Mouse (Mus musculus) neural tube, embryonic 15.5 days (tissue): ENCODE measurements at regions not wholly inside any gene's neighbourhood (a gene's known extent, or its start where the extent isn't known, plus 50 kb on each side); places are given as distances from the start of the nearest gene placed in this dataset.
A peak's percentile ranks its signal among the peaks of the same experiment; 100 is the strongest.

Experiments used
- ATAC-seq: fragments of 200-750 bp; cut with Nextera tagmentation; 2 replicates; pipeline ENCODE4 v1.8.0; 2017; ENCODE audit warnings: mild to moderate bottlenecking, moderate TSS enrichment, moderate library complexity; ENCODE audit not compliant: low FRiP score
- H3K27ac ChIP-seq: fragments of 300-500 bp; sonication (generic); replicated peaks from 2 replicates; pipeline ENCODE4 v1.5.1; 2015; ENCODE audit warnings: mild to moderate bottlenecking, inconsistent platforms
- H3K27me3 ChIP-seq: fragments of 300-500 bp; sonication (generic); replicated peaks from 2 replicates; pipeline ENCODE4 v1.6.1; 2015; ENCODE audit warnings: inconsistent platforms
- H3K36me3 ChIP-seq: fragments of 300-500 bp; sonication (generic); 2 replicates; pipeline ENCODE4 v1.6.1; 2015; ENCODE audit warnings: inconsistent platforms
- H3K4me1 ChIP-seq: fragments of 300-500 bp; sonication (generic); 2 replicates; pipeline ENCODE4 v1.6.1; 2015; ENCODE audit warnings: inconsistent platforms
- H3K4me2 ChIP-seq: fragments of 300-500 bp; sonication (generic); 2 replicates; pipeline ENCODE4 v1.6.1; 2015; ENCODE audit warnings: inconsistent platforms, mild to moderate bottlenecking, moderate library complexity
- H3K4me3 ChIP-seq: fragments of 300-500 bp; sonication (generic); replicated peaks from 2 replicates; pipeline ENCODE4 v1.5.1; 2015; ENCODE audit warnings: mild to moderate bottlenecking, inconsistent platforms
- H3K9ac ChIP-seq: fragments of 300-500 bp; sonication (generic); replicated peaks from 2 replicates; pipeline ENCODE4 v1.6.1; 2015; ENCODE audit warnings: mild to moderate bottlenecking, inconsistent platforms
- H3K9me3 ChIP-seq: fragments of 300-500 bp; sonication (generic); replicated peaks from 2 replicates; pipeline ENCODE4 v1.6.1; 2016; ENCODE audit warnings: inconsistent platforms
- WGBS: fragments of 180-500 bp; shearing (Covaris S2); methylation state at CpG from one replicate; pipeline ENCODE4 v1.1.7; 2015; ENCODE audit warnings: mixed read lengths; 5-methylcytosine and 5-hydroxymethylcytosine counted together

GRCm38 (mm10) chr2:148300879-148301278 is 94.3 kb upstream of the Sstr4 start:
- ATAC-seq: no peak
- 72% methylated on average over 2 of the region's 2 CpGs for WGBS
- Histone ChIP-seq H3K4me3 (no peak overlapping the region), H3K36me3 (no peaks in the 10 kb centered on the region), H3K27ac (no peak overlapping the region), H3K9me3 (no peaks in the 10 kb centered on the region), H3K4me2 (no peak overlapping the region), H3K27me3 (no peaks in the 10 kb centered on the region), H3K4me1 (no peaks in the 10 kb centered on the region), H3K9ac (no peak overlapping the region)

- Histone ChIP-seq H3K36me3 (no peaks in the 10 kb centered on the region), H3K9ac (no peak overlapping the region), H3K27ac (no peak overlapping the region), H3K4me3 (no peak overlapping the region), H3K9me3 (no peaks in the 10 kb centered on the region), H3K4me2 (no peak overlapping the region), H3K4me1 (no peaks in the 10 kb centered on the region), H3K27me3 (no peaks in the 10 kb centered on the region)
- ATAC-seq: no peak
- 87% methylated on average over 2 of the region's 2 CpGs for WGBS
These were observed 82.9 kb upstream of the Sstr4 start for GRCm38 (mm10) chr2:148312255-148312654.

DNA sequence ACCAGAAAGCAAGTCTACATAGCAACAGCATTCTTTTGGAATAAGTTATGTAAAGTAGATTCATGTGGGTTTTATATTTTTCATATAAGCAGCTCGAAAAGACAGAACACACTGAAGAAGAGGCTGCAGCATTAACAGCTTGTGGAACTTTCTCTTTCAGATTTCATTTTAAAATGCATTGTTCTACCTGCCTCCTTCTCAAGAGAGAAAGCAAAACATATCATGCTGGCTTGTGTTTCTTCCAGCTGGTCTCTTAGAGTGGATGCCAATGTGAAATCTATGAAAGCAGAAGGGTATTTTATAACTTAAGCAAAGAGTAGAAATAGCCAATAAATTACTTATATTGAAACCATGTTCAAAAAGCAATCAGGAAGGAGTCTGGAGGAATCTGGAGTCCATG is 74.2 kb upstream of the Sstr4 start:
- H3K4me1 ChIP-seq: no peaks in the 10 kb centered on the region
- 85% methylated on average over 1 of the region's 1 CpGs for WGBS
- no peaks in the 10 kb centered on the region for H3K36me3 ChIP-seq
- H3K4me3 ChIP-seq: no peak overlapping the region
- H3K9ac ChIP-seq: no peak overlapping the region
- H3K4me2 ChIP-seq: no peak overlapping the region
- no peaks in the 10 kb centered on the region for H3K9me3 ChIP-seq
- H3K27ac ChIP-seq: no peak overlapping the region
- no peak for ATAC-seq
- no peaks in the 10 kb centered on the region for H3K27me3 ChIP-seq

DNA sequence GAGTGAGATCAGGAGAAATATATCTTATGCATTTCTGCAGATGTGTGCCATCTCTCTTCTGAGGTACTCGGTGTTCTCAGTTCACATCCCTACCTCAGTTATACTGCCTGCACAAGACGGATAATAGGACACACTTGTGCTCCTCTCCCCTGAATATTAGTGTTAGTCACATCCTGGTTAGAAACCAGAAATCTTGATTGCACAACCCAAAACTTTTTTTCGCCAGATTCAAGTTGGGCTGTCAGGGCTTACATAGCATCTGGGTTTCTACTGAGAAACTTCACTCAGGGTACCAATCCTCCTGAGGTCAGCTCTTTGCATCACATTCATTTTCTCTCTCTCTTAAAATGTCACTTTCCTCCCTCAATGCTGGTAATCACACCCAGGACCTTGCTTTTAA is 69.8 kb upstream of the Sstr4 start:
- Histone ChIP-seq H3K4me3 (no peak overlapping the region), H3K4me1 (no peaks in the 10 kb centered on the region), H3K27ac (no peak overlapping the region), H3K36me3 (no peaks in the 10 kb centered on the region), H3K9me3 (no peaks in the 10 kb centered on the region), H3K27me3 (no peaks in the 10 kb centered on the region), H3K9ac (no peak overlapping the region), H3K4me2 (no peak overlapping the region)
- WGBS: 90% methylated on average over 3 of the region's 3 CpGs
- no peak for ATAC-seq

DNA sequence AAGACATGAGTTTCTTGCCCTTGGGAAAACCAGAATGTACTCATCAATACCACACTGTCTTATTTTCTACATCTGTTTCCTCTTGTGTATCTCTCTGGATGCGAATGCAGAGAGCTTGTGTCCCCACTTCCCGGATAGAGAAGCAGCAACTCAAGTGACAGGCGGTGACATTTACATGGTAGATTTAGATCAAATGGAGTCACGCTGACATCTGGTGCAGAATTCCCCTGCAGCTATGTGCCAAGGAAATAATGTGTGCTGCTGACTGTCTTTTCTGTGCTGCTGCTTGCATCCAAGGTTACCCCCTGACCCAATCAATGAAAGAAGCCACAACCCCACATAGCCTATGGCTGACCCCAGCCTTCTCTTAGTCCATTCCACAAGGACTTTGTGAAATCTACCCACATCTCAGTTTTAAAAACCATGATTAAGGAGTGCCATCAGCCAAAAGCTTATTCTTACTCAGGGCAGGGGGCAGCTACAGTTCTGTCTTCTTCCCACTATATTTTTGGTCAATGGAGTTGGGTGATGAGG is 69.2 kb upstream of the Sstr4 start:
- 46% methylated on average over 4 of the region's 4 CpGs for WGBS
- peak; percentile 50; the same call in 1 of the 2 replicates for ATAC-seq
- Histone ChIP-seq H3K4me1 (no peaks in the 10 kb centered on the region), H3K36me3 (no peaks in the 10 kb centered on the region), H3K4me3 (no peak overlapping the region), H3K4me2 (no peak overlapping the region), H3K9ac (no peak overlapping the region), H3K27ac (no peak overlapping the region), H3K9me3 (no peaks in the 10 kb centered on the region), H3K27me3 (no peaks in the 10 kb centered on the region)

GRCm38 (mm10) chr2:148326414-148326813 is 68.7 kb upstream of the Sstr4 start:
- Histone ChIP-seq H3K27me3 (no peaks in the 10 kb centered on the region), H3K36me3 (no peaks in the 10 kb centered on the region), H3K4me2 (no peak overlapping the region), H3K9me3 (no peaks in the 10 kb centered on the region), H3K4me3 (no peak overlapping the region), H3K9ac (no peak overlapping the region), H3K4me1 (no peaks in the 10 kb centered on the region), H3K27ac (no peak overlapping the region)
- WGBS: 35% methylated on average over 2 of the region's 2 CpGs
- ATAC-seq: no peak

- Histone ChIP-seq H3K4me1 (no peaks in the 10 kb centered on the region), H3K9ac (no peak overlapping the region), H3K27ac (no peak overlapping the region), H3K9me3 (no peaks in the 10 kb centered on the region), H3K4me2 (no peak overlapping the region), H3K4me3 (no peak overlapping the region), H3K36me3 (no peaks in the 10 kb centered on the region), H3K27me3 (no peaks in the 10 kb centered on the region)
- WGBS: 78% methylated on average over 1 of the region's 1 CpGs
- ATAC-seq: no peak
These were observed 67.6 kb upstream of the Sstr4 start for GRCm38 (mm10) chr2:148327552-148327951.

- no peak for ATAC-seq
- Histone ChIP-seq H3K27me3 (no peaks in the 10 kb centered on the region), H3K4me2 (no peak overlapping the region), H3K4me1 (no peaks in the 10 kb centered on the region), H3K9ac (no peak overlapping the region), H3K9me3 (no peaks in the 10 kb centered on the region), H3K27ac (no peak overlapping the region), H3K4me3 (no peak overlapping the region), H3K36me3 (no peaks in the 10 kb centered on the region)
- whole genome bisulfite sequencing: 87% methylated on average over 2 of the region's 2 CpGs
These were observed 64.8 kb upstream of the Sstr4 start for GRCm38 (mm10) chr2:148330368-148330767.

DNA sequence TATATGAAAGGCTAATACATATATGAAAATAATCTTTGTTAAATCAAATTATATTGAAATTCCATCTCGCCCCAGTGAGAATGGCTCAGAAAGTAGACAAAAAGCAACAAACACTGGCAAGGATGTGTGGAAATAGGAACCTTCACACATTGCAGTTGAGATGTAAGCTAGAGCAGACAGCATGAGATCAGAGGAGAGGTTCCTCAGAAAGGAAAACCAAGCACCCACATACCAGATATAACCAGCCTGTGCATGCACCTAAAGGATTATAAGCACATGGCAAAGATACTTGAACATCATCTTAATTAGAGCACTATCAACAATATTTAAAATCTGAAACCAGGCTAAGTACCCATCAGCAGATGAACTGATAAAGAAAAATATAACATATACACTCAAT is 60.6 kb upstream of the Sstr4 start:
- WGBS: 100% methylated on average over 1 of the region's 1 CpGs
- no peak for ATAC-seq
- H3K9ac ChIP-seq: no peak overlapping the region
- H3K27me3 ChIP-seq: no peaks in the 10 kb centered on the region
- H3K9me3 ChIP-seq: no peaks in the 10 kb centered on the region
- no peaks in the 10 kb centered on the region for H3K36me3 ChIP-seq
- H3K4me3 ChIP-seq: no peak overlapping the region
- no peak overlapping the region for H3K27ac ChIP-seq
- H3K4me2 ChIP-seq: no peak overlapping the region
- no peaks in the 10 kb centered on the region for H3K4me1 ChIP-seq

- Histone ChIP-seq H3K4me2 (no peak overlapping the region), H3K4me1 (no peaks in the 10 kb centered on the region), H3K27ac (no peak overlapping the region), H3K36me3 (no peaks in the 10 kb centered on the region), H3K9ac (no peak overlapping the region), H3K9me3 (no peaks in the 10 kb centered on the region), H3K27me3 (no peaks in the 10 kb centered on the region), H3K4me3 (no peak overlapping the region)
- ATAC-seq: no peak
- WGBS: 84% methylated on average over 2 of the region's 2 CpGs
These were observed 58.5 kb upstream of the Sstr4 start for GRCm38 (mm10) chr2:148336626-148337025.

GRCm38 (mm10) chr2:148338308-148338768 is 56.8 kb upstream of the Sstr4 start:
- H3K9ac ChIP-seq: no peak overlapping the region
- H3K9me3 ChIP-seq: no peaks in the 10 kb centered on the region
- no peak overlapping the region for H3K4me2 ChIP-seq
- no peak overlapping the region for H3K4me3 ChIP-seq
- no peak for ATAC-seq
- no peaks in the 10 kb centered on the region for H3K4me1 ChIP-seq
- no peak overlapping the region for H3K27ac ChIP-seq
- 27% methylated on average over 6 of the region's 6 CpGs for WGBS
- H3K27me3 ChIP-seq: no peaks in the 10 kb centered on the region
- H3K36me3 ChIP-seq: no peaks in the 10 kb centered on the region

DNA sequence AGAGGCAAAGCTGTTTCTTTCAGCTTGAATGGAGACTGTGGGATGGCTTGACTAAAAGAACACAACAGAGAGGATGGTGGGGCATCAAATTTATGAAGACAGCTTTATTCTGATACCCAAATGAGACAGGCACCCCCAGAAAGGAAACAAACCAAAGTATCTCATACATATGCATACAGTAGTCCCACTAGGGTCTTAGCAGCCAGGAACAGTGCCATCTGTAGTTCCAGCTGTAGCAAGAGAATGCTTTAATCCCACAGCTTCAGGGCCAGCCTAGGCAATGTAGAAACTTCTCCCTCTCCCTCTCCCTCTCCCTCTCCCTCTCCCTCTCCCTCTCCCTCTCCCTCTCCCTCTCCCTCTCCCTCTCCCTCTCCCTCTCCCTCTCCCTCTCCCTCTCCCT is 56.2 kb upstream of the Sstr4 start:
- Histone ChIP-seq H3K4me2 (no peak overlapping the region), H3K27me3 (no peaks in the 10 kb centered on the region), H3K27ac (no peak overlapping the region), H3K36me3 (no peaks in the 10 kb centered on the region), H3K4me1 (no peaks in the 10 kb centered on the region), H3K9me3 (no peaks in the 10 kb centered on the region), H3K9ac (no peak overlapping the region), H3K4me3 (no peak overlapping the region)
- peak; percentile 50; the same call in 1 of the 2 replicates for ATAC-seq

DNA sequence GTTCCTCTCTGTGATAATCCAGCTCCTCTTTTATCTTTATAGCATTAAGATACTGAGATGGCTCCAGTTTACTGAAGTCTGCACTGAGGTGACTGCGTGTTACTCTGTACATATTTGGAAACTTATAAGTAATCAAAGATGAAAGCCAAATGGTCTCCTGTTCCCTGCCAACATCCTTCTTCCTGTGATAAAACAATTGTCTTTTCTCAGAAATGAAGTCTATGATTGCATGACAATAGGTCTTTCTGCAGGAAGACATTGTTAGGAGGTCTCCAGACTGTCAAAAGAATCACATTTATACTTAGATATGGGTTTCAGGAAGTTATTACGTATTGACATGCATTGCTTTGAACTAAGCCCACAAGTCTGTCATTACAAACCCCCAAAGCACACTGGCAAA is 51.0 kb upstream of the Sstr4 start:
- Histone ChIP-seq H3K9ac (no peak overlapping the region), H3K4me3 (no peak overlapping the region), H3K4me2 (no peak overlapping the region), H3K9me3 (no peaks in the 10 kb centered on the region), H3K4me1 (no peaks in the 10 kb centered on the region), H3K27me3 (no peaks in the 10 kb centered on the region), H3K27ac (no peak overlapping the region), H3K36me3 (no peaks in the 10 kb centered on the region)
- WGBS: 92% methylated on average over 2 of the region's 2 CpGs
- no peak for ATAC-seq
